Mouse (Mus musculus) liver, embryonic 11.5 days (tissue): ENCODE measurements around the gene Snx3. TPM values are rescaled to one million over a fixed set of nuclear protein-coding genes. Genes with fewer than 3 reads are reported as not detected.

Source experiments
- ATAC-seq: fragments of 200-750 bp; cut with Nextera tagmentation; replicated peaks from 2 replicates; pipeline ENCODE4 v1.8.0; 2017; ENCODE audit warnings: moderate number of reproducible peaks, mild to moderate bottlenecking, moderate TSS enrichment, moderate library complexity; ENCODE audit not compliant: low FRiP score
- DNase-seq: peaks from one replicate; pipeline ENCODE4 v3.0.0-alpha.2; 2017; ENCODE audit warnings: low spot score
- H3K27ac ChIP-seq: fragments of 300-500 bp; sonication (generic); 2 replicates; pipeline ENCODE4 v1.5.1; 2014; ENCODE audit warnings: mild to moderate bottlenecking, low read depth, low read length, control low read depth
- H3K27me3 ChIP-seq: fragments of 300-500 bp; sonication (generic); replicated peaks from 2 replicates; pipeline ENCODE4 v1.6.1; 2014; ENCODE audit warnings: low read length, mixed read lengths; ENCODE audit not compliant: control insufficient read depth, insufficient read depth
- H3K36me3 ChIP-seq: fragments of 300-500 bp; sonication (generic); 2 replicates; pipeline ENCODE4 v1.6.1; 2014; ENCODE audit warnings: mild to moderate bottlenecking, low read length, moderate library complexity, mixed read lengths; ENCODE audit not compliant: control insufficient read depth, insufficient read depth
- H3K4me1 ChIP-seq: fragments of 300-500 bp; sonication (generic); replicated peaks from 2 replicates; pipeline ENCODE4 v1.6.1; 2014; ENCODE audit warnings: low read length, mixed read lengths; ENCODE audit not compliant: control insufficient read depth, insufficient read depth
- H3K4me2 ChIP-seq: fragments of 300-500 bp; sonication (generic); 2 replicates; pipeline ENCODE4 v1.6.1; 2014; ENCODE audit warnings: mild to moderate bottlenecking, control low read depth, moderate library complexity
- H3K4me3 ChIP-seq: fragments of 300-500 bp; sonication (generic); 2 replicates; pipeline ENCODE4 v1.5.1; 2014; ENCODE audit warnings: low read depth, low read length, control low read depth
- H3K9ac ChIP-seq: fragments of 300-500 bp; sonication (generic); 2 replicates; pipeline ENCODE4 v1.6.1; 2014; ENCODE audit warnings: low read depth, low read length, control low read depth
- H3K9me3 ChIP-seq: fragments of 300-500 bp; sonication (generic); 2 replicates; pipeline ENCODE4 v1.6.1; 2016; ENCODE audit warnings: low read length, inconsistent platforms, mixed read lengths; ENCODE audit not compliant: control insufficient read depth
- WGBS: fragments of 180-500 bp; shearing (Covaris S2); extraction: QIAGEN DNeasy Blood & Tissue Kit; methylation state at CpG from one replicate; pipeline ENCODE4 v1.1.7; 2014; 5-methylcytosine and 5-hydroxymethylcytosine counted together
- polyA plus RNA-seq: library from polyadenylated mRNA; unstranded; fragments of >200 nt; fragmentation: Nextera tagmentation; extraction: Ambion mirVana; gene quantifications from 2 replicates; pipeline ENCODE4 v1.2.1, GENCODE M21; 2014

Gene Snx3
- polyA plus RNA-seq, 1 experiment from 2014 or later, result 355 TPM

GRCm38 (mm10) chr10:42584436-42584983, 82.7 kb downstream of the Snx3 start:
- Histone ChIP-seq H3K27ac (no peak overlapping the region), H3K9me3 (no peaks in the 10 kb centered on the region), H3K4me1 (peaks cover 5% of the 10 kb centered on the region; the same call in 1 of the 2 replicates), H3K27me3 (peaks cover 99% of the 10 kb centered on the region), H3K4me2 (no peak overlapping the region), H3K9ac (no peak overlapping the region), H3K4me3 (no peak overlapping the region), H3K36me3 (no peaks in the 10 kb centered on the region)
- WGBS, result 2% methylated on average over 37 of the region's 37 CpGs
- no peak for DNase-seq
- ATAC-seq, result no peak

Other genes starting within 250 kb of the Snx3 start
- gene Foxo3, start 225.3 kb upstream of the Snx3 start, polyA plus RNA-seq, result 11.7 and 12.3 TPM in 2 replicates
- 5.0 TPM in 2 replicates for gene Afg1l, start 23.5 kb upstream of the Snx3 start, polyA plus RNA-seq
- not detected in 2 replicates for gene Nr2e1, start 81.6 kb downstream of the Snx3 start, polyA plus RNA-seq
- 24.8 and 27.7 TPM in 2 replicates for gene Ostm1, start 81.8 kb downstream of the Snx3 start, polyA plus RNA-seq